Mouse (Mus musculus): ENCODE measurements around the gene Gm10799. TPM values are rescaled to one million over a fixed set of nuclear protein-coding genes. Genes with fewer than 3 reads are reported as not detected.
"Not testable (repeated sequence)": the region's sequence is repeated elsewhere in the genome, so short reads cannot be mapped to it uniquely, and the experiment has no call there.

The Gm10799 gene
- polyA plus RNA-seq (2014; fragmentation: Nextera tagmentation; extraction: Ambion mirVana) = not detected in 2 replicates

DNA sequence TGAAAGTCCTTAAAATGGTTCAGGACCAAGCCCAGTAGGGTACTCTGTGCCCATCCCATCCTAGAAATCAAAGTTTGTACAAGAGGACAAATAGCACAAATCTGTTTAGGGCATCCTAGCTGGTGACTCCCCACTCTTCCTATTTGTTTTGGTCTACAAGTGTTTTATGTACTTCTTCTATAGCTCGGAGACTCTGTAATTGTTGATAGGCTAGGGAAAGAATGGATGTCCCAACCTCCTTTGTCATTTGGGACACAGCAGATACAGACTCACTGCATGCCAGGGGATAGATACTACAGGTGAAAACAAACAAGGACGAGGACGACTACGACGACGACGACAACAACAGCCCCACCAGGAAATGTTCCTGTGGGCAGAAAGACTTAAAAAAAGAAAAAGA lies at the start of gene Gm10799:
TSS of gene Gm10799 (minus strand) at position 101 of the 400 bp plus-strand sequence.
- not testable (repeated sequence) for H3K4me2 ChIP-seq (ENCODE audit: low read depth); H3K9ac ChIP-seq (ENCODE audit: low read length)
- 87% methylated on average over 7 of the region's 7 CpGs for WGBS

DNA sequence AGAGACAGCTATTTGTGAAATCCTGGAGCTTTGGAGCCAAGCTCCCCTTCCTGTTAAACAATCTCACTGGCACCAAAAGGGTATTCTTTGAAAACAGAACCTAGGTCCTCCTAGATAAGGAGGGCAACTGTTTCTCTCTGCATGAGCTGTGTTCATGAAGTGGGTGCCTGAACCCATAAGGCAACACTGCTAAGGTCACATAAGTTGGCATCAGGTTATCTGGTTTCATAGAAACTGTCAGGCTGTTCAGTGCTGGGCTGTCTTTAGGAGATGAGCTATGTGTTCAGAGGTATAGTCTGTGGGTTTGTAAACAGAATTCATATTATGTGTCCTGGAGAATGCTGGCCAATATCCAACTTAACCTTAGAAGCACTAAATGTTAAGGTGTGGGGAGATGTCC lies 48.8 kb upstream of the Gm10799 start:
- not testable (repeated sequence) for H3K4me1 ChIP-seq (ENCODE audit: control insufficient read depth, insufficient read depth, low read length); H3K4me3 ChIP-seq (ENCODE audit: low read depth, low read length); H3K9ac ChIP-seq (ENCODE audit: low read length); H3K4me2 ChIP-seq (ENCODE audit: low read depth); H3K27ac ChIP-seq (ENCODE audit: low read depth, low read length); H3K27me3 ChIP-seq (ENCODE audit: control insufficient read depth, insufficient read depth, low read length); H3K9me3 ChIP-seq (ENCODE audit: control insufficient read depth, low read length); DNase-seq (ENCODE audit: low spot score); ATAC-seq (ENCODE audit: insufficient read depth, low FRiP score, low TSS enrichment); H3K36me3 ChIP-seq (ENCODE audit: control insufficient read depth, insufficient read depth, low read length)

More for the DNA sequence above, at the start of gene Gm10799:
- not testable (repeated sequence) for H3K27ac ChIP-seq (ENCODE audit: low read depth, low read length); DNase-seq (ENCODE audit: low spot score); H3K27me3 ChIP-seq (ENCODE audit: control insufficient read depth, insufficient read depth, low read length); H3K4me3 ChIP-seq (ENCODE audit: low read depth, low read length); H3K36me3 ChIP-seq (ENCODE audit: control insufficient read depth, insufficient read depth, low read length); H3K9me3 ChIP-seq (ENCODE audit: control insufficient read depth, low read length); H3K4me1 ChIP-seq (ENCODE audit: control insufficient read depth, insufficient read depth, low read length); ATAC-seq (ENCODE audit: insufficient read depth, low FRiP score, low TSS enrichment)

DNA sequence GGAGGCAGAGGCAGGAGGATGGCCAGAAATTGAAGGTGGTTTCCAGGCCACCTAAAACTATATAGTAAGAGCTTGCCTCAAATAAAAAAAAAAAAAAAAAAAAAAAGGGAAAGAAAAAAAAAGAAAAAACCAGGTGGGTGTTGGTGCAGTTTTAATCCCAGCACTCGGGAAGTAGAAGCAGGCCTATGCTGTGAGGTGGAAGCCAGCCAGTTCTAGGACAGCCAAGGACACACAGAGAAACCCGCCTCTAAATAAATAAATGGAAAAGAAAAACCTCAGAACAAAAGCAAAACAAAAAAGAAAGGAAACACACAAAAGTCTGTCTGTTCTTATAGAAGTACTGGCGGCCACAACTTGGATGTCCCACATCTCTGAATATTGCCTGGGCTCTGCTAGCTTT lies 46.5 kb upstream of the Gm10799 start:
- H3K4me1 ChIP-seq (ENCODE audit: control insufficient read depth, insufficient read depth, low read length) = no peaks in the 10 kb centered on the region
- no peaks in the 10 kb centered on the region for H3K9me3 ChIP-seq (ENCODE audit: control insufficient read depth, low read length)
- no peaks in the 10 kb centered on the region for H3K27me3 ChIP-seq (ENCODE audit: control insufficient read depth, insufficient read depth, low read length)
- no peak for ATAC-seq (ENCODE audit: insufficient read depth, low FRiP score, low TSS enrichment)
- H3K4me3 ChIP-seq (ENCODE audit: low read depth, low read length) = no peak overlapping the region
- WGBS = 91% methylated on average over 3 of the region's 3 CpGs
- no peak overlapping the region for H3K9ac ChIP-seq (ENCODE audit: low read length)
- no peak overlapping the region for H3K27ac ChIP-seq (ENCODE audit: low read depth, low read length)
- DNase-seq (ENCODE audit: low spot score) = no peak
- H3K4me2 ChIP-seq (ENCODE audit: low read depth) = no peak overlapping the region
- no peaks in the 10 kb centered on the region for H3K36me3 ChIP-seq (ENCODE audit: control insufficient read depth, insufficient read depth, low read length)

GRCm38 (mm10) chr2:104113563-104113962 lies 45.2 kb upstream of the Gm10799 start:
- not testable (repeated sequence) for ATAC-seq (ENCODE audit: insufficient read depth, low FRiP score, low TSS enrichment); H3K4me1 ChIP-seq (ENCODE audit: control insufficient read depth, insufficient read depth, low read length); H3K36me3 ChIP-seq (ENCODE audit: control insufficient read depth, insufficient read depth, low read length); H3K4me3 ChIP-seq (ENCODE audit: low read depth, low read length); DNase-seq (ENCODE audit: low spot score); H3K9me3 ChIP-seq (ENCODE audit: control insufficient read depth, low read length); H3K27me3 ChIP-seq (ENCODE audit: control insufficient read depth, insufficient read depth, low read length); H3K27ac ChIP-seq (ENCODE audit: low read depth, low read length); H3K9ac ChIP-seq (ENCODE audit: low read length); H3K4me2 ChIP-seq (ENCODE audit: low read depth)

DNA sequence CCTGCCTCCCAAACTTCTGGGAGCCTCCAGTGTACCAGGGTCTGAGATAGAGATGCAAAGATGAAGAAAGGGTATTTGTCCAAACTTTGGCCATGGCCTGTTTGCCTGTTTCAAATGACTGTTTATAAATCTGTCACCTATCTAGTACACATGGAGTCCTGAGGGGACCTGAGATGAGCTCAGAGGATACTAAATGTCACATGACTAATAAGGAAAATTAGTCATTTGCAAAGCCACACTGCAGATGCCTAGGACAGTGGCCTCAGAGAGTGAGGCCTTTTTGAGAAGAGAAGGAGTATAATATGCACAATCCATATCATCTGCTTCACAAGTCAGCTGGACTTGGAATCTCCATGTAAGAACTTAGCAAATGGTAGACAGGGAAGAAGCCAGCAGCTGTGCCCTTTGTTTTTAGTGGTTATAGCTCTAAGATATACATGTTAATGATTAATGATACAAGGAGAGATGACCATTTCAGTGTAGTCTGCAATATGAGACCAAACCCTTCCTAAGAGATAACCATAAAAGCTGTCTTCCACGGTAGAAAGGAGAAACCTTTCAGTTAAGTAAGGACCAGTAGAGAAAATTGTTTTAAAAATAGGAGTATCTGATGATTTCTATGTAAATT lies 42.9 kb upstream of the Gm10799 start:
- WGBS = no CpG with 5 or more reads among the region's 1 CpGs
- H3K4me3 ChIP-seq (ENCODE audit: low read depth, low read length); H3K9me3 ChIP-seq (ENCODE audit: control insufficient read depth, low read length); H3K27ac ChIP-seq (ENCODE audit: low read depth, low read length); H3K4me1 ChIP-seq (ENCODE audit: control insufficient read depth, insufficient read depth, low read length); H3K36me3 ChIP-seq (ENCODE audit: control insufficient read depth, insufficient read depth, low read length); H3K4me2 ChIP-seq (ENCODE audit: low read depth); ATAC-seq (ENCODE audit: insufficient read depth, low FRiP score, low TSS enrichment); H3K9ac ChIP-seq (ENCODE audit: low read length); H3K27me3 ChIP-seq (ENCODE audit: control insufficient read depth, insufficient read depth, low read length); DNase-seq (ENCODE audit: low spot score): not testable (repeated sequence)

GRCm38 (mm10) chr2:104110031-104110430 lies 41.7 kb upstream of the Gm10799 start:
- Histone ChIP-seq H3K4me2 (ENCODE audit: low read depth) (no peak overlapping the region), H3K9me3 (ENCODE audit: control insufficient read depth, low read length) (no peaks in the 10 kb centered on the region), H3K27ac (ENCODE audit: low read depth, low read length) (no peak overlapping the region), H3K9ac (ENCODE audit: low read length) (no peak overlapping the region), H3K4me3 (ENCODE audit: low read depth, low read length) (no peak overlapping the region), H3K4me1 (ENCODE audit: control insufficient read depth, insufficient read depth, low read length) (no peaks in the 10 kb centered on the region), H3K27me3 (ENCODE audit: control insufficient read depth, insufficient read depth, low read length) (no peaks in the 10 kb centered on the region), H3K36me3 (ENCODE audit: control insufficient read depth, insufficient read depth, low read length) (no peaks in the 10 kb centered on the region)
- 87% methylated on average over 4 of the region's 4 CpGs for WGBS
- DNase-seq (ENCODE audit: low spot score) (no peak), ATAC-seq (ENCODE audit: insufficient read depth, low FRiP score, low TSS enrichment) (no peak)

GRCm38 (mm10) chr2:104109528-104109927 lies 41.2 kb upstream of the Gm10799 start:
- Histone ChIP-seq H3K4me2 (ENCODE audit: low read depth) (no peak overlapping the region), H3K36me3 (ENCODE audit: control insufficient read depth, insufficient read depth, low read length) (no peaks in the 10 kb centered on the region), H3K27me3 (ENCODE audit: control insufficient read depth, insufficient read depth, low read length) (no peaks in the 10 kb centered on the region), H3K4me3 (ENCODE audit: low read depth, low read length) (no peak overlapping the region), H3K27ac (ENCODE audit: low read depth, low read length) (no peak overlapping the region), H3K9ac (ENCODE audit: low read length) (no peak overlapping the region), H3K9me3 (ENCODE audit: control insufficient read depth, low read length) (no peaks in the 10 kb centered on the region), H3K4me1 (ENCODE audit: control insufficient read depth, insufficient read depth, low read length) (no peaks in the 10 kb centered on the region)
- no peak for DNase-seq (ENCODE audit: low spot score)
- ATAC-seq (ENCODE audit: insufficient read depth, low FRiP score, low TSS enrichment) = no peak
- WGBS = 58% methylated on average over 2 of the region's 2 CpGs

DNA sequence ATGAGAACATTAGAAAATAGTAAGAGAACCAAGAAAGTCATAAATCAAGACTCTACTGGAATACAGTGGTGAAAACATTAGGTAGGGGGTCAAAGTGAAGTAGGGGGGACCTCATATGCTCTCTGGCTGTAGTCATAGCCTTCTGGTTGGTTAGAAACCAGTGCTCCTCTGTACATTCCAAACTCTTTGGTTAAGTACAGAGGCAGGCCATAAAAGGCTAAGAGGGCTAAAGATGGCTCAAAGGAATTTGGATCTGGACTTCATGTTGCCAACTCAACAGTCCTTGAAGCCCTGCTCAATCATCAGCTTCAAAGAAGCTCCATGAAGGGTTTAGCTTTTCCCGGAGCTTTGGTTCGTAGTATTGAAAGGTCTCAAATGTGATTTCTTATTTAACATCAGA lies 40.7 kb upstream of the Gm10799 start:
- H3K9ac ChIP-seq (ENCODE audit: low read length); H3K27ac ChIP-seq (ENCODE audit: low read depth, low read length); H3K4me2 ChIP-seq (ENCODE audit: low read depth); ATAC-seq (ENCODE audit: insufficient read depth, low FRiP score, low TSS enrichment); DNase-seq (ENCODE audit: low spot score); H3K4me1 ChIP-seq (ENCODE audit: control insufficient read depth, insufficient read depth, low read length); H3K36me3 ChIP-seq (ENCODE audit: control insufficient read depth, insufficient read depth, low read length); H3K27me3 ChIP-seq (ENCODE audit: control insufficient read depth, insufficient read depth, low read length); H3K9me3 ChIP-seq (ENCODE audit: control insufficient read depth, low read length); H3K4me3 ChIP-seq (ENCODE audit: low read depth, low read length): not testable (repeated sequence)
- WGBS = 94% methylated on average over 2 of the region's 2 CpGs

GRCm38 (mm10) chr2:104104800-104105199 lies 36.5 kb upstream of the Gm10799 start:
- DNase-seq (ENCODE audit: low spot score) (no peak), ATAC-seq (ENCODE audit: insufficient read depth, low FRiP score, low TSS enrichment) (no peak)
- Histone ChIP-seq H3K4me1 (ENCODE audit: control insufficient read depth, insufficient read depth, low read length) (no peaks in the 10 kb centered on the region), H3K27ac (ENCODE audit: low read depth, low read length) (no peak overlapping the region), H3K9ac (ENCODE audit: low read length) (no peak overlapping the region), H3K4me2 (ENCODE audit: low read depth) (no peak overlapping the region), H3K27me3 (ENCODE audit: control insufficient read depth, insufficient read depth, low read length) (no peaks in the 10 kb centered on the region), H3K4me3 (ENCODE audit: low read depth, low read length) (no peak overlapping the region), H3K36me3 (ENCODE audit: control insufficient read depth, insufficient read depth, low read length) (no peaks in the 10 kb centered on the region), H3K9me3 (ENCODE audit: control insufficient read depth, low read length) (no peaks in the 10 kb centered on the region)
- WGBS = 94% methylated on average over 6 of the region's 6 CpGs
